Mouse (Mus musculus) bone marrow macrophage, adult 2 months (primary cell): ENCODE results near the gene Cxadr.

Experiments
- CTCF ChIP-seq: IDR thresholded peaks from 2 replicates; pipeline ENCODE4 v1.5.1; 2012; ENCODE audit warnings: low read depth, mild to moderate bottlenecking, low read length, moderate library complexity
- POLR2A ChIP-seq: IDR thresholded peaks from 2 replicates; pipeline ENCODE4 v1.6.1; 2012; ENCODE audit warnings: mild to moderate bottlenecking, low read depth, low read length, borderline replicate concordance

DNA sequence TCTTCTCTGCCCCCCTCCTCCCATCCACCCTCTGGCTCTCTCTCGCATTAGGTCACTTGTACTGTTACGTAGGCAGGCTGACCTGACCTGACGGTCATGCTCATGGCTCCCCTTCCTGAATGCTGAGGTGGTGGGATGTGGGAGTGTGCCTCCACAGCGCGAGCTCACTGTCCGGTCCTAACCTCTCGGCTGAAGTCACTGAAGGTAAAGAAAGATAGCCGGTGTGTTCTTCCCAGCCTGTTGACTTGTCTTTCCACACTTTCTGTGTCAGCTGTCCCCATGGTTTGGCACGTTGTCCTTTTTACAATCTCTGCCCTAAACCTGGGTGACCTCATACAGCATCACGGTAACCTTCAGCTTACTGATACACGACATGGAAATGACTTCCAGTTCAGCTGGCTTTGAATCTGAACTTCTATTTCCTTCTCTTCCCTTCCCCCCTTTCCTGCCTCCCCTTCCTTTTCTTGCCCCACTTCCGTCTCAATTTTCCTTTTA, 4.4 kb downstream of the Cxadr start:
- TF ChIP-seq POLR2A (no peak), CTCF (no peak)
